In the genomic region with DNA sequence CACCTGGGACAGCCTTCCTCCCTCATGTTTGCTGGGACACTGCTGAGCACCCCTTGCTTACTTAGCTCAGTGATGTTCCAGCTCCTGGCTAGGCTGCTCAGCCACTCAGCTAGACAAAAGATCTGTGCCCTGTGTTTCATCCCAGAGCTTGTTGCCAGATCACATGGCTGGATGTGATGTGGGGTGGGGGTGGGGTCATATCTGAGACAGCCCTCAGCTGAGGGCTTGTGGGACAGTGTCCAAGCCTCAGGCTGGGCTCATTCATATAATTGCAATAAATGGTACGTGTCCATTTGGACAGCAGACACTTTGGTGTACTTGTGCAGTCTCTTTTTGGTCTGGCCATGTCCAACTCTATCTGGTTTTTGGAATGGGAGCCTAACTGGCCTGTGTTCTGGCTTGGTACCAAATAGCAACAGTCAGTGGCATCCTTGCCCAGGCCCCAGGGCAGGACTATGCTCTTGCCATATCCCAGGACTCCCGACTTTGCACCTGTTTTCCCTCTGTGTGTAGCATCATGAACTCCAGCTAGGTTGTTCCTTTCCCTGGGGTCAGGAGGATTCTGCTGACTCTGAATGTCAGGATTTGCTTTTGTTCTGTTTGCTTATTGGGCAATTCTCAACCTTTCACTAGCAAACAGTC, we compare ENCODE assay signal across 16 mouse cellular contexts. TPM values are rescaled to one million over a fixed set of nuclear protein-coding genes. Genes with fewer than 3 reads are reported as not detected.
DNase-seq lines count a peak whose midpoint lies in the region; ATAC-seq lines count a peak whose summit lies in the region.
"Had no signal": no experiment of that assay in that cellular context is flagged by ENCODE, and none has a peak within 500 bp of the region (broad histone marks: within the 10 kb centered on the region; RNA-seq: fewer than 3 reads in every experiment).

No protein-coding gene starts in this region.

- no peak overlapping the region for H3K4me2 ChIP-seq in hindbrain, embryonic 14.5 days (replicated peaks)
- H3K4me2 ChIP-seq in hindbrain, embryonic 13.5 days: no peak overlapping the region
- H3K4me2 ChIP-seq in liver, embryonic 13.5 days: no peak overlapping the region
- H3K4me2 ChIP-seq: forebrain, embryonic 15.5 days; midbrain, embryonic 11.5 days had no signal

- no peak overlapping the region for H3K9ac ChIP-seq in hindbrain, embryonic 14.5 days
- no peak overlapping the region for H3K9ac ChIP-seq in hindbrain, embryonic 13.5 days
- no peak overlapping the region for H3K9ac ChIP-seq in liver, embryonic 13.5 days
- H3K9ac ChIP-seq: forebrain, embryonic 15.5 days had no signal

- H3K4me1 ChIP-seq in hindbrain, embryonic 14.5 days (replicated peaks; ENCODE audit: control insufficient read depth, insufficient read depth, low read length): no peaks in the 10 kb centered on the region
- H3K4me1 ChIP-seq in hindbrain, embryonic 13.5 days (replicated peaks): 0 out of 2 replicates have a peak, but pooled peaks cover 2% of the 10 kb centered on the region
- H3K4me1 ChIP-seq in liver, embryonic 13.5 days (replicated peaks): peaks cover 7% of the 10 kb centered on the region
- H3K4me1 ChIP-seq: forebrain, embryonic 15.5 days had no signal

- H3K36me3 ChIP-seq in hindbrain, embryonic 14.5 days (replicated peaks; ENCODE audit: control insufficient read depth, insufficient read depth): peaks cover 12% of the 10 kb centered on the region
- H3K36me3 ChIP-seq in hindbrain, embryonic 13.5 days: peaks cover 55% of the 10 kb centered on the region
- H3K36me3 ChIP-seq in liver, embryonic 13.5 days: peaks cover 22% of the 10 kb centered on the region

- peak; percentile 32; the same call in 1 of the 2 replicates for ATAC-seq in hindbrain, embryonic 14.5 days (ENCODE audit: low FRiP score)
- no peak for ATAC-seq in hindbrain, embryonic 13.5 days (ENCODE audit: low FRiP score)
- ATAC-seq in liver, embryonic 13.5 days (ENCODE audit: low read depth): peak; percentile 70
- no peak for ATAC-seq in erythroblast, adult 5-6 weeks (replicated peaks; ENCODE audit: low FRiP score, poor library complexity, severe bottlenecking)
- ATAC-seq: forebrain, embryonic 15.5 days had no signal

- H3K27ac ChIP-seq in hindbrain, embryonic 14.5 days: no peak overlapping the region
- H3K27ac ChIP-seq in hindbrain, embryonic 13.5 days: no peak overlapping the region
- no peak overlapping the region; the same call in 1 of the 2 replicates for H3K27ac ChIP-seq in liver, embryonic 13.5 days
- H3K27ac ChIP-seq: forebrain, embryonic 15.5 days; heart, adult 2 months; stomach, postnatal 0 days had no signal

- DNase-seq in hindbrain, embryonic 14.5 days (ENCODE audit: low spot score): no peak
- peak; percentile 41 for DNase-seq in NIH3T3 (ENCODE audit: low read depth)
- DNase-seq in cerebellum, adult 8-10 months: peak; percentile 48
- DNase-seq in liver, embryonic 13.5 days: no peak
- no peak for DNase-seq in testis, postnatal 10 days (ENCODE audit: low spot score)
- DNase-seq: B cell, adult 2 months; gastrocnemius, postnatal 10 days; heart, adult 2 months; lung, postnatal 4 days; thymus, postnatal 25 days had no signal

- 88% methylated on average over 2 of the region's 2 CpGs for WGBS in hindbrain, embryonic 14.5 days
- 88% methylated on average over 2 of the region's 2 CpGs for WGBS in hindbrain, embryonic 13.5 days
- 60% methylated on average over 2 of the region's 2 CpGs for WGBS in liver, embryonic 13.5 days (ENCODE audit: insufficient replicate concordance)

- no peak overlapping the region for H3K4me3 ChIP-seq in hindbrain, embryonic 14.5 days (replicated peaks; ENCODE audit: low read length)
- no peak overlapping the region for H3K4me3 ChIP-seq in hindbrain, embryonic 13.5 days
- no peak overlapping the region for H3K4me3 ChIP-seq in liver, embryonic 13.5 days (replicated peaks)
- H3K4me3 ChIP-seq: forebrain, embryonic 15.5 days; heart, adult 2 months; myocyte had no signal

- no peaks in the 10 kb centered on the region for H3K27me3 ChIP-seq in hindbrain, embryonic 14.5 days (ENCODE audit: control insufficient read depth, insufficient read depth, low read length)
- no peaks in the 10 kb centered on the region for H3K27me3 ChIP-seq in hindbrain, embryonic 13.5 days
- H3K27me3 ChIP-seq in liver, embryonic 13.5 days: no peaks in the 10 kb centered on the region
- H3K27me3 ChIP-seq: forebrain, embryonic 15.5 days had no signal

- H3K9me3 ChIP-seq in hindbrain, embryonic 14.5 days (ENCODE audit: control insufficient read depth, low read length): no peaks in the 10 kb centered on the region
- 0 out of 2 replicates have a peak, but pooled peaks cover 6% of the 10 kb centered on the region for H3K9me3 ChIP-seq in hindbrain, embryonic 13.5 days
- H3K9me3 ChIP-seq in liver, embryonic 13.5 days (replicated peaks): no peaks in the 10 kb centered on the region
- H3K9me3 ChIP-seq: forebrain, embryonic 15.5 days had no signal

RNA-seq across cellular contexts. Expression of a gene that starts 22.4 kb away (rescaled TPM):
- 16.8 and 18.1 TPM in 2 replicates for polyA plus RNA-seq in hindbrain, embryonic 14.5 days (2014; fragmentation: Nextera tagmentation; extraction: Ambion mirVana)
- polyA plus RNA-seq in hindbrain, embryonic 13.5 days (2015; fragmentation: Nextera tagmentation; extraction: Ambion mirVana): 23.7 and 25.6 TPM in 2 replicates
- polyA plus RNA-seq in liver, embryonic 13.5 days (2015; fragmentation: Nextera tagmentation; extraction: Ambion mirVana): 23.3 and 29.6 TPM in 2 replicates
- 1.2 TPM in 1 of 2 replicates, not detected in the other for total RNA-seq in erythroblast, adult 5-6 weeks (2015; ENCODE audit: low replicate concordance)
- 0.98 TPM in 1 of 2 replicates, not detected in the other for total RNA-seq in erythroblast, adult 5-6 weeks (2017; ENCODE audit: low replicate concordance)

Comparison
In these comparisons a context has a peak if more than half of its experiments do, and no peak if none do; other contexts are left out.
1. ATAC-seq: peak in hindbrain, embryonic 14.5 days (single experiment) and liver, embryonic 13.5 days (single experiment); none in hindbrain, embryonic 13.5 days (single experiment) and erythroblast, adult 5-6 weeks (single experiment).
2. DNase-seq: peak in NIH3T3 (single experiment) and cerebellum, adult 8-10 months (single experiment); none in hindbrain, embryonic 14.5 days (single experiment), liver, embryonic 13.5 days (single experiment) and testis, postnatal 10 days (single experiment).